Mouse (Mus musculus) lung, adult 2 months (tissue): ENCODE results near the gene Frs3.

Experiments used
- CTCF ChIP-seq: fragments of 200-500 bp; IDR thresholded peaks from 2 replicates; pipeline ENCODE4 v1.5.1; 2011; ENCODE audit warnings: mild to moderate bottlenecking, low read length, control low read depth; ENCODE audit not compliant: insufficient read depth
- POLR2A ChIP-seq: fragments of 200-500 bp; IDR thresholded peaks from 2 replicates; pipeline ENCODE4 v1.6.1; 2011; ENCODE audit warnings: low read depth, mild to moderate bottlenecking, control low read depth, low read length, borderline replicate concordance; ENCODE audit errors: extremely low read depth

DNA sequence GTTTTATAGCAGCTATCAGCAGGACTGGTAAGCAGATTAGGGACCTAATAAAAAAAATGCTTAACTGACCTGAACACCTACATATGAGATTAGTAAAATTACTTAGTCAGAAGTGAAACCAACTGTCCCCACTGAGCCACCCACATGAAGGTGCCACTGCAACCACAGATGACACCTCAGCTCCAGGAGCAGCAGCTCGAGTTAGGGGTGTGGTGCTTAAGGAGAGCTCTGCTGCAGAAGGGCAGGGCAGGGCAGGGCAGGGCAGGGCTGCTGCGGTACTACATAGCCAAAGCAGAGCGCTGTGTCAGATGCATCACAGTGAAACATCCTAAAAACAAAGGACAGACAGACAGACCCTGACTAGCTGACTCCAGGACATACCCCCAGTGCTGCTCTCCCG, 6.0 kb upstream of the Frs3 start:
- TF ChIP-seq CTCF (no peak), POLR2A (no peak)
